Mouse (Mus musculus) heart, postnatal 0 days (tissue): ENCODE measurements around the gene Hyls1.

Source experiments
- CTCF ChIP-seq: IDR thresholded peaks from 2 replicates; pipeline ENCODE4 v1.5.1; 2016; ENCODE audit warnings: antibody characterized with exemption, control low read depth, low read depth
- EP300 ChIP-seq: IDR thresholded peaks from 2 replicates; pipeline ENCODE4 v1.6.1; 2016; ENCODE audit warnings: antibody characterized with exemption, low read depth

DNA sequence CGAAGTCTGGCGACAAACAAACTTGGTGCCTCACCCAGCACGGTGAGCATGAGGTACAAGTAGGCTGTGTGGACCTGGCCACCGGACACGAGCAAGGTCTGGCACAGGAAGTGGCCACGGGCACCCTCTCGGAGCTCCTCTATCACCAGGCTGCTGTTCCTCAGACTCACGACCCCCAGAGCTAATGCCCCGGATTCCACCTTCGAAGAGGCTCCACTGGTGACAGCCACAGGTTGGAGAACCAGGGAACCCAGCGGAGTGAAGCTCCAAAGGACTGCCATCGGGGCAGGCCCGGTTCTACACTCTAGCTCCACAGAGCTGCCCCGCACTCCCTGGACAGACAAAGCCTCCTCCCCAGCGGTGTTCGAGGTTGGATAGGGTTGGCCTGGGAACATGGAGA, 53.5 kb downstream of the Hyls1 start:
- no peak for TF ChIP-seq CTCF
- TF ChIP-seq EP300: no peak
